Mouse (Mus musculus) ES-E14 (cell line): ENCODE results near the gene Ctc1. TPM values are rescaled to one million over a fixed set of nuclear protein-coding genes. Genes with fewer than 3 reads are reported as not detected.

Experiments
- DNase-seq: peaks from one replicate; pipeline ENCODE4 v3.0.0-alpha.2; 2013; ENCODE audit warnings: low read depth, low spot score
- H3K27ac ChIP-seq: 2 replicates; pipeline ENCODE4 v1.5.1; 2012; ENCODE audit warnings: low read depth, mild to moderate bottlenecking, low read length, moderate library complexity, mixed read lengths; ENCODE audit not compliant: poor library complexity, insufficient read depth, severe bottlenecking
- H3K36me3 ChIP-seq: 2 replicates; pipeline ENCODE4 v1.6.1; 2012; ENCODE audit warnings: mild to moderate bottlenecking, low read length, moderate library complexity, mixed read lengths; ENCODE audit not compliant: control insufficient read depth, poor library complexity, insufficient read depth, severe bottlenecking
- H3K4me1 ChIP-seq, 2 experiments: fragments of 150-350 bp in 1 of 2; sonication (generic) in 1 of 2; 2 replicates each; pipeline ENCODE4 v1.6.1; 2012; ENCODE audit warnings: low read length in 2 of 2, mild to moderate bottlenecking in 1 of 2, mixed read lengths in 1 of 2; ENCODE audit not compliant: control insufficient read depth in 2 of 2, insufficient read depth in 2 of 2, poor library complexity in 1 of 2
- H3K4me3 ChIP-seq, 2 experiments: fragments of 150-350 bp in 1 of 2; sonication (generic) in 1 of 2; 2 replicates each; pipeline ENCODE4 v1.5.1; 2012; ENCODE audit warnings: low read length in 2 of 2, low read depth in 1 of 2, mild to moderate bottlenecking in 1 of 2, mixed read lengths in 1 of 2; ENCODE audit not compliant: insufficient read depth in 1 of 2, poor library complexity in 1 of 2, severe bottlenecking in 1 of 2
- H3K9ac ChIP-seq: 2 replicates; pipeline ENCODE4 v1.6.1; 2012; ENCODE audit warnings: low read depth, mild to moderate bottlenecking, low read length, mixed read lengths; ENCODE audit not compliant: poor library complexity, insufficient read depth, severe bottlenecking
- H3K9me3 ChIP-seq: fragments of 150-350 bp; sonication (generic); 2 replicates; pipeline ENCODE4 v1.6.1; 2012; ENCODE audit warnings: low read depth, mild to moderate bottlenecking, low read length; ENCODE audit not compliant: control insufficient read depth, insufficient read depth
- CHD2 ChIP-seq: IDR thresholded peaks from 2 replicates; pipeline ENCODE4 v1.6.1; 2014; ENCODE audit warnings: mild to moderate bottlenecking, low read depth, low read length, inconsistent platforms
- HCFC1 ChIP-seq: IDR thresholded peaks from 2 replicates; pipeline ENCODE4 v1.6.1; 2012; ENCODE audit warnings: low read length, inconsistent platforms, borderline replicate concordance; ENCODE audit not compliant: insufficient read depth
- MAFK ChIP-seq: IDR thresholded peaks from 2 replicates; pipeline ENCODE4 v1.6.1; 2014; ENCODE audit warnings: mild to moderate bottlenecking, low read depth, low read length, inconsistent platforms; ENCODE audit not compliant: insufficient read depth
- ZC3H11A ChIP-seq: IDR thresholded peaks from 2 replicates; pipeline ENCODE4 v1.6.1; 2012; ENCODE audit warnings: low read depth, mild to moderate bottlenecking, inconsistent platforms, low read length, borderline replicate concordance
- ZNF384 ChIP-seq: IDR thresholded peaks from 2 replicates; pipeline ENCODE4 v1.6.1; 2012; ENCODE audit warnings: low read depth, low read length, inconsistent platforms
- in situ Hi-C, 2 experiments: fragments of 600-800 bp; cut with MboI; formaldehyde crosslinking; loops; one replicate each; pipeline ENCODE4 v1.15.1; 2025; ENCODE audit warnings: low sequenced_read_pairs in 2 of 2, inconsistent platforms in 1 of 2; ENCODE audit not compliant: unreplicated experiment in 2 of 2
- total RNA-seq: library from RNA; depleted of rRNA; stranded (reverse); fragments of 300-350 nt; gene quantifications from 2 replicates; pipeline ENCODE4 v1.2.3, GENCODE M21; 2012

Gene Ctc1
- total RNA-seq, 1 experiment: 50.9 TPM

DNA sequence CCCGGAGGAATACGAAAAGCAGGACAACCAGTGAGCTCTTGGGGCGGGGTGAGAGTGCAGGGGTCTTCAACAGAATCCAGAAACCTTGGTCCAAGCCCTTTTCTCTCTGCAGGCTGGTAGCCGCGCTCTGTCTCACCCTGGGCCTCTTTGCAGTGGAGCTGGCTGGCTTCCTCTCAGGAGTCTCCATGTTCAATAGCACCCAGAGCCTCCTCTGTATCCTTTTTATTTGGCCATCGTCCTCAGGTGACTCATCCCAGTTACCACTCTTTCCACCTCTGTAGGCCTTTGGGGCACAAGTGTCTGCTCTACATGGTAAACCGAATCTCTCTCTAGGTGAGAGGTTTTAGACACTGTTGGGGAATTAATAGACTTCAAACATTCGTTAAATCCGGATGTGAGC lies 55.6 kb downstream of the Ctc1 start:
- Histone ChIP-seq H3K9ac (peak overlapping the region; percentile 79), H3K9me3 (no peaks in the 10 kb centered on the region), H3K27ac (no peak overlapping the region), H3K4me1 (peaks cover 5 to 8% of the 10 kb centered on the region in 2 experiments; a peak in 2 of 4 replicates), H3K36me3 (no peaks in the 10 kb centered on the region), H3K4me3 (peak overlapping the region; percentile 69 to 80)
- no peak for DNase-seq
- TF ChIP-seq ZNF384 (no peak), ZC3H11A (no peak), MAFK (no peak), HCFC1 (no peak), CHD2 (no peak)
- in situ Hi-C loops: no loop called here

DNA sequence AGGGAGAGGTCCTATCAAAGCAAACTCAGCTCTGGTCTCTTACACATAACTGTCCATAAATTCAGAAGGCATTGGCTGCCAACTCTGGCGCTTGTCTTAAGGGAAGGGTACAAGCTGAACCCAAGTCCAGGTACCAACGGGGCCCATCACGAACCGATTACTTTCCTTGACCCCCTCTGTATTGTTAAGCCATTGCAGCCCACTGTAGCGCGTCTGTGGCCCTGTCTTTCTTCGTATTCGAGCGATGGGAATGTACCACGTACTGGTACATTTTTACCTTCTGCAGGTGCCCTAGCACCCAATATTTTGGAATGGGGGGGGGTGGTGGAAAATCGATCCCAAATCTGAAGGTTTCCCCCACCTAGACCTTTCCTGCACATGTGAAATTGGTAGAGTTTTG lies 56.5 kb downstream of the Ctc1 start:
- Histone ChIP-seq H3K4me1 (peaks cover 2 to 8% of the 10 kb centered on the region in 2 experiments; a peak in 2 of 4 replicates), H3K9me3 (no peaks in the 10 kb centered on the region), H3K27ac (no peak overlapping the region), H3K36me3 (no peaks in the 10 kb centered on the region), H3K9ac (0 out of 2 replicates have a peak overlapping the region, but pooled peaks have one; percentile 53), H3K4me3 (no peak overlapping the region)
- in situ Hi-C loops: no loop called here
- DNase-seq: no peak
- TF ChIP-seq CHD2 (no peak), ZNF384 (no peak), MAFK (no peak), ZC3H11A (no peak), HCFC1 (no peak)

DNA sequence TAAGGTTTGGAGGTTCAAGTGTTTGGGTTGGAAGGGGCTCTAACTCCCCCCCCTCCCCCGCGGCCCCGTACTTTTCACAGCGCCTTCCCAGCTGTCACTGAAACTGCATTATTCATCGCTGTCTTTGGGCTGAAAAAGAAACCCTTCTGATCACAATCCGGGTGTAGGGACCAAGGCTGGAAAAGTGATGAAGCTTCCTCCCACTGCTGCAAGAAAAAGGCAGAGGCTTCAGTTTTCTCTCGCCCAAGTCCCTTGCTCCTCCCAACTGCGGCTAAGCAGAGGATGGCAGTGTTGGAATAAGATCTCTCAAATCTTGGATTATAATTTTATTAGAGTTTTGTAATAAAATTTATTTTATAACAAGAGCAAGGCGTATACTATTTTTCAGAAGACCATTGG lies 57.0 kb downstream of the Ctc1 start:
- in situ Hi-C loops: no loop called here
- peak overlapping the region; percentile 1 to 19; a peak in 3 of 4 replicates for H3K4me3 ChIP-seq
- H3K27ac ChIP-seq: peak overlapping the region; percentile 38; the same call in 1 of the 2 replicates
- peaks cover 0 to 11% of the 10 kb centered on the region in 2 experiments; a peak in 2 of 4 replicates for H3K4me1 ChIP-seq
- DNase-seq: no peak
- peak overlapping the region; percentile 53; the same call in 1 of the 2 replicates for H3K9ac ChIP-seq
- H3K36me3 ChIP-seq: no peaks in the 10 kb centered on the region
- no peaks in the 10 kb centered on the region for H3K9me3 ChIP-seq
- TF ChIP-seq ZNF384 (no peak), CHD2 (no peak), ZC3H11A (no peak), HCFC1 (no peak), MAFK (no peak)

DNA sequence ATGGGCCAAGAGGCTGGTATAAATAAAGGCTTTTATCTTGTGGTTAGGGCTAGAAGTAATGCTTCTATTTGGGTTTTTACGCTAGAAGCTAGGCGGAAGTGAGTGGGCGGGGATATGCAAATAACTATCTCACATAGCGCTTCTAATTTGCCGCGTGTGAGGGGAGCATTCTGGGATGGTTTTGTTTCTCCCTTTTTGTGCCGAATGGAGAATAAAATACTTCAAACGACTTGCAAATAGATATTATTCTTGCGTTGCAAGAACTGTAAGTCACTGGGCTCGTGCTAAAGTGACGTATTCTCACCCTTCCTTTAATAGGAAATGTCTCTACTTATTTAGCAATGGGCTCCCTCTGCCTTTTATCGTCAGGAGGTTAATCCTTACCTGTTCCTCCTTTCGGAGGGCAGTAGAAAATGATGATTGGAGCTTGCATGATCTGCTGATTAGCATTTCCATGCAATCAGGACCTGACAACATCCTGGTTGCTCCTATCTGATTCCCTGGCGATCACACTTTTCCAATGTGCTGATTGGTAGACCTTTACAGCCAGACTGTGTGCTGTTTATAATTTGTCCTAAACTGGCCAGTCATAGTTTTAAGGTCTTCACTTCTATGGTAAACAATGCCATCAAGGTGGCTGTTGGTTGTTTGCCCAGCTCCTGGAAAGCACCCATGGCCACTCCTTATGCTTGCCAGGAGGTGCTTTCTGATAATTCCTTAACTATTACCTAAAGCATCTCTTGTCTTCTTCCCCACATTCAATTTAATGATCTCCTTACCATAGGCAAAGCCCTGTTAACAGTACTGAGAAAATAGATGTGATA lies 57.6 kb downstream of the Ctc1 start:
- no peaks in the 10 kb centered on the region for H3K9me3 ChIP-seq
- in situ Hi-C loops: no loop called here
- H3K27ac ChIP-seq: no peak overlapping the region; the same call in 1 of the 2 replicates
- peak overlapping the region in 1 of 2 experiments; percentile 1; a peak in 2 of 4 replicates for H3K4me3 ChIP-seq
- H3K4me1 ChIP-seq: peaks cover 0 to 12% of the 10 kb centered on the region in 2 experiments; a peak in 2 of 4 replicates
- peak; percentile 93 for DNase-seq
- TF ChIP-seq CHD2: peak; percentile 53; the same call in 1 of the 2 replicates
- TF ChIP-seq MAFK: peak; percentile 55
- TF ChIP-seq HCFC1: peak; percentile 86
- no peak for TF ChIP-seq ZNF384
- TF ChIP-seq ZC3H11A: no peak
- peak overlapping the region; percentile 63; the same call in 1 of the 2 replicates for H3K9ac ChIP-seq
- no peaks in the 10 kb centered on the region for H3K36me3 ChIP-seq
